Mouse (Mus musculus) heart, postnatal 0 days (tissue): ENCODE data around the gene B4galnt2.

Experiments used
- CTCF ChIP-seq: IDR thresholded peaks from 2 replicates; pipeline ENCODE4 v1.5.1; 2016; ENCODE audit warnings: antibody characterized with exemption, control low read depth, low read depth
- EP300 ChIP-seq: IDR thresholded peaks from 2 replicates; pipeline ENCODE4 v1.6.1; 2016; ENCODE audit warnings: antibody characterized with exemption, low read depth

GRCm38 (mm10) chr11:95876296-95876695 lies 38.4 kb downstream of the B4galnt2 start:
- TF ChIP-seq CTCF (peak; percentile 86), EP300 (no peak)
